Comparison of ENCODE assay signal across 15 mouse cellular contexts in genomic region chr10:88314841-88315240, GRCm38 (mm10).
"Had no signal": no experiment of that assay in that cellular context is flagged by ENCODE, and none has a peak within 500 bp of the region (broad histone marks: within the 10 kb centered on the region; RNA-seq: fewer than 3 reads in every experiment).

No protein-coding gene starts in this region.

- H3K4me1 ChIP-seq: liver, embryonic 13.5 days had no signal

- ATAC-seq: inflammation-experienced regulatory T-cells, adult 6 months; intestine, embryonic 16.5 days had no signal

- H3K27me3 ChIP-seq: limb, embryonic 13.5 days; liver, embryonic 13.5 days had no signal

- DNase-seq: layer of hippocampus, adult 9-11 months; left cerebral cortex, postnatal 4 days; liver, embryonic 13.5 days; lung, adult 2 months; lung, postnatal 14 days; lung, postnatal 4 days; midbrain, embryonic 14.5 days; thymus, adult 18-20 months; thymus, postnatal 36 days had no signal

- H3K36me3 ChIP-seq: limb, embryonic 13.5 days; liver, embryonic 13.5 days had no signal

- H3K9ac ChIP-seq: limb, embryonic 13.5 days; liver, embryonic 13.5 days had no signal

- H3K4me2 ChIP-seq: limb, embryonic 13.5 days; liver, embryonic 13.5 days; midbrain, embryonic 11.5 days had no signal

- H3K9me3 ChIP-seq: limb, embryonic 13.5 days; liver, embryonic 13.5 days had no signal

- H3K4me3 ChIP-seq: layer of hippocampus, adult 2 months; left cerebral cortex, adult 2 months; limb, embryonic 13.5 days; liver, embryonic 13.5 days had no signal

- H3K27ac ChIP-seq: layer of hippocampus, adult 2 months; left cerebral cortex, adult 2 months; limb, embryonic 13.5 days; liver, embryonic 13.5 days had no signal
